Mouse (Mus musculus) heart, postnatal 36 days (tissue): ENCODE measurements at regions not wholly inside any gene's neighbourhood (a gene's known extent, or its start where the extent isn't known, plus 50 kb on each side); places are given as distances from the start of the nearest gene placed in this dataset.
"Not testable (repeated sequence)": the region's sequence is repeated elsewhere in the genome, so short reads cannot be mapped to it uniquely, and the experiment has no call there.

Source experiments
- DNase-seq, 2 experiments: peaks; one replicate each; pipeline ENCODE4 v3.0.0; 2021 to 2022
- intact Hi-C: fragments of 180-260 bp; cut with DNase I; formaldehyde crosslinking; loops from one replicate; pipeline ENCODE4 v1.15.1; 2025

- intact Hi-C loops, result no loop called here
- peak in 1 of 2 experiments; percentile 4 for DNase-seq
These were observed 55.6 kb downstream of the Mup20 start for GRCm38 (mm10) chr4:61998366-61998765.

GRCm38 (mm10) chr4:61989941-61990340 is 64.0 kb downstream of the Mup20 start:
- DNase-seq, intact Hi-C loops: not testable (repeated sequence)

- intact Hi-C loops, result no loop called here
- no peak for DNase-seq
These were observed 77.8 kb downstream of the Mup20 start for GRCm38 (mm10) chr4:61976159-61976558.

GRCm38 (mm10) chr4:61973236-61973635 is 80.7 kb downstream of the Mup20 start:
- intact Hi-C loops, result no loop called here
- DNase-seq, result peak in 1 of 2 experiments; percentile 3

DNA sequence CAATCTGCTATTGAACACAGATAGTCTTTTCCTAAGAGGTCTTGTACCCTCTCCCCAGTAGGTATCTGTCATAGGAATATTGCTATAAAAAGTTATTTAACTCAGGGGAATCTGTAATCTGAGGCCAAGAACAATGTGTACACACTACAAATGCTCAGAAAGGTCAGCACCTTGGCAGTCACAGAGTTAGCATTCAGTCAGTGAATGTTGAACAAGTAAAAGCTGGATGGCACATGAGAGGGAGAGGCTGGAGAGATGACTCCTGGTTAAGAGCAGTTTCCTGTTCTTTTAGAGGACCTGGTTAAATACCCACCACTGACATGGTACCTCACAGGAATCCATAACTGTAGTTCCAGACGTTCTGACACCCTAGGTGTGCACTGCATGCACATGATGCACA is 84.3 kb downstream of the Mup20 start:
- intact Hi-C loops, result no loop called here
- no peak for DNase-seq

GRCm38 (mm10) chr4:61967674-61968073 is 86.3 kb downstream of the Mup20 start:
- intact Hi-C loops, DNase-seq: not testable (repeated sequence)

DNA sequence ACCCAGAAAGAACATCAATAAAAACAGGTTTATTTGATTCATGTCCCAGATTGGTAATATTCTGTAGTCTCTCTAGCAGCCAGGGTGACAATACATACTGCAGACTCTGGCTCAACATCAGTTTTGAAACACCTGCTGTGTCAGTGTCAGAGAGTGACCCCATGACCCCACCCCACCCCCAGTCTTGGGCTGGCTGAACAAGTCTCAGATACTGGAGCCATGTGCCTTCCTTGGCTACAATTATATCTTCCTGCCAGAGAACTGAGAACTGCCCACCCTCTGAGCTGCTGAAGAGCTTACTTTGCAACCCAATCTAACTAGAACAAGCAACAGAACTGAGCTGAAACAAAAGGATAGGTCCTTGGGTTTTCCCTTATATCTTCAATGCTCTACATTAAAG is 91.6 kb downstream of the Mup20 start:
- intact Hi-C loops, result no loop called here

More for the DNA sequence above, 91.6 kb downstream of the Mup20 start:
- DNase-seq, result no peak
